Mouse (Mus musculus) hindbrain, embryonic 10.5 days (tissue): ENCODE measurements around the gene Glipr2. TPM values are rescaled to one million over a fixed set of nuclear protein-coding genes. Genes with fewer than 3 reads are reported as not detected.

ENCODE experiments used
- DNase-seq: peaks from one replicate; pipeline ENCODE4 v3.0.0-alpha.2; 2017; ENCODE audit warnings: low spot score
- H3K27ac ChIP-seq: fragments of 300-500 bp; sonication (generic); 2 replicates; pipeline ENCODE4 v1.5.1; 2016; ENCODE audit warnings: mild to moderate bottlenecking, moderate library complexity
- H3K27me3 ChIP-seq: fragments of 300-500 bp; sonication (generic); 2 replicates; pipeline ENCODE4 v1.6.1; 2016; ENCODE audit warnings: mild to moderate bottlenecking; ENCODE audit not compliant: poor library complexity, insufficient read depth, severe bottlenecking
- H3K36me3 ChIP-seq: fragments of 300-500 bp; sonication (generic); 2 replicates; pipeline ENCODE4 v1.6.1; 2016; ENCODE audit warnings: mild to moderate bottlenecking, moderate library complexity
- H3K4me1 ChIP-seq: fragments of 300-500 bp; sonication (generic); replicated peaks from 2 replicates; pipeline ENCODE4 v1.6.1; 2016; ENCODE audit warnings: mild to moderate bottlenecking
- H3K4me3 ChIP-seq: fragments of 300-500 bp; sonication (generic); 2 replicates; pipeline ENCODE4 v1.5.1; 2016; ENCODE audit warnings: mild to moderate bottlenecking, moderate library complexity
- H3K9me3 ChIP-seq: fragments of 300-500 bp; sonication (generic); 2 replicates; pipeline ENCODE4 v1.6.1; 2016; ENCODE audit warnings: mild to moderate bottlenecking, moderate library complexity
- WGBS: fragments of 180-500 bp; shearing (Covaris S2); methylation state at CpG from one replicate; pipeline ENCODE4 v1.1.7; 2016; 5-methylcytosine and 5-hydroxymethylcytosine counted together
- polyA plus RNA-seq: library from polyadenylated mRNA; unstranded; fragments of >200 nt; fragmentation: Nextera tagmentation; extraction: Ambion mirVana; gene quantifications from 2 replicates; pipeline ENCODE4 v1.2.1, GENCODE M21; 2016

Glipr2 gene
- polyA plus RNA-seq, 1 experiment from 2014 or later, result 84.9 TPM

GRCm38 (mm10) chr4:43993072-43993471 is 35.9 kb downstream of the Glipr2 start:
- Histone ChIP-seq H3K27me3 (no peaks in the 10 kb centered on the region), H3K4me1 (0 out of 2 replicates have a peak, but pooled peaks cover 3% of the 10 kb centered on the region), H3K36me3 (no peaks in the 10 kb centered on the region), H3K9me3 (no peaks in the 10 kb centered on the region), H3K4me3 (no peak overlapping the region), H3K27ac (no peak overlapping the region)
- DNase-seq, result no peak
- WGBS, result 94% methylated on average over 11 of the region's 11 CpGs

- Histone ChIP-seq H3K27me3 (no peaks in the 10 kb centered on the region), H3K36me3 (no peaks in the 10 kb centered on the region), H3K4me1 (no peaks in the 10 kb centered on the region), H3K9me3 (peaks cover 4% of the 10 kb centered on the region; the same call in 1 of the 2 replicates), H3K27ac (no peak overlapping the region), H3K4me3 (no peak overlapping the region)
- WGBS, result 80% methylated on average over 2 of the region's 2 CpGs
- DNase-seq, result no peak
These were observed 37.1 kb downstream of the Glipr2 start for GRCm38 (mm10) chr4:43994342-43994741.

GRCm38 (mm10) chr4:44003622-44004021 is 46.4 kb downstream of the Glipr2 start:
- Histone ChIP-seq H3K27me3 (no peaks in the 10 kb centered on the region), H3K4me3 (no peak overlapping the region), H3K27ac (no peak overlapping the region), H3K4me1 (no peaks in the 10 kb centered on the region), H3K9me3 (peaks cover 8% of the 10 kb centered on the region), H3K36me3 (no peaks in the 10 kb centered on the region)
- no peak for DNase-seq
- 89% methylated on average over 6 of the region's 6 CpGs for WGBS

GRCm38 (mm10) chr4:44004126-44004525 is 46.9 kb downstream of the Glipr2 start, which contains the start of gene Clta:
TSS of gene Clta (plus strand) at chr4:44004452.
- no peaks in the 10 kb centered on the region for H3K4me1 ChIP-seq
- no peaks in the 10 kb centered on the region for H3K36me3 ChIP-seq
- 90% methylated on average over 5 of the region's 5 CpGs for WGBS
- no peaks in the 10 kb centered on the region for H3K27me3 ChIP-seq
- H3K27ac ChIP-seq, result no peak within 1 kb of the TSS
- no peak for DNase-seq
- H3K4me3 ChIP-seq, result no peak within 1 kb of the TSS
- H3K9me3 ChIP-seq, result peaks cover 4% of the 10 kb centered on the region; the same call in 1 of the 2 replicates

- no peaks in the 10 kb centered on the region for H3K36me3 ChIP-seq
- 73% methylated on average over 3 of the region's 3 CpGs for WGBS
These were observed 47.6 kb downstream of the Glipr2 start for GRCm38 (mm10) chr4:44004623-44005409.

GRCm38 (mm10) chr4:44010176-44010575 is 53.0 kb downstream of the Glipr2 start:
- no peak for DNase-seq
- H3K4me1 ChIP-seq, result peaks cover 20% of the 10 kb centered on the region
- WGBS, result 93% methylated on average over 1 of the region's 1 CpGs
- H3K9me3 ChIP-seq, result peaks cover 4% of the 10 kb centered on the region; the same call in 1 of the 2 replicates
- peaks cover 4% of the 10 kb centered on the region; the same call in 1 of the 2 replicates for H3K36me3 ChIP-seq
- no peak overlapping the region for H3K4me3 ChIP-seq
- H3K27ac ChIP-seq, result no peak overlapping the region
- H3K27me3 ChIP-seq, result no peaks in the 10 kb centered on the region

More at GRCm38 (mm10) chr4:44004623-44005409, 47.6 kb downstream of the Glipr2 start:
- peaks cover 4% of the 10 kb centered on the region; the same call in 1 of the 2 replicates for H3K9me3 ChIP-seq
- no peaks in the 10 kb centered on the region for H3K27me3 ChIP-seq
- H3K27ac ChIP-seq, result no peak overlapping the region
- no peak for DNase-seq
- no peaks in the 10 kb centered on the region for H3K4me1 ChIP-seq
- H3K4me3 ChIP-seq, result no peak overlapping the region

GRCm38 (mm10) chr4:44010893-44011292 is 53.7 kb downstream of the Glipr2 start:
- H3K4me1 ChIP-seq, result peaks cover 20% of the 10 kb centered on the region
- H3K27me3 ChIP-seq, result no peaks in the 10 kb centered on the region
- no peak overlapping the region for H3K27ac ChIP-seq
- H3K9me3 ChIP-seq, result no peaks in the 10 kb centered on the region
- 43% methylated on average over 2 of the region's 2 CpGs for WGBS
- H3K36me3 ChIP-seq, result peaks cover 8% of the 10 kb centered on the region; the same call in 1 of the 2 replicates
- H3K4me3 ChIP-seq, result no peak overlapping the region
- no peak for DNase-seq

GRCm38 (mm10) chr4:44011799-44012198 is 54.6 kb downstream of the Glipr2 start:
- no peaks in the 10 kb centered on the region for H3K27me3 ChIP-seq
- H3K36me3 ChIP-seq, result peaks cover 15% of the 10 kb centered on the region; the same call in 1 of the 2 replicates
- DNase-seq, result no peak
- H3K4me1 ChIP-seq, result peaks cover 20% of the 10 kb centered on the region
- H3K9me3 ChIP-seq, result no peaks in the 10 kb centered on the region
- WGBS, result 79% methylated on average over 3 of the region's 3 CpGs
- H3K27ac ChIP-seq, result peak overlapping the region; percentile 90
- peak overlapping the region; percentile 99 for H3K4me3 ChIP-seq

- peaks cover 20% of the 10 kb centered on the region for H3K4me1 ChIP-seq
- peak overlapping the region; percentile 90 for H3K27ac ChIP-seq
- H3K9me3 ChIP-seq, result no peaks in the 10 kb centered on the region
- H3K4me3 ChIP-seq, result peak overlapping the region; percentile 99
- H3K27me3 ChIP-seq, result no peaks in the 10 kb centered on the region
- WGBS, result under 1% methylated on average over 77 of the region's 77 CpGs
- peak; percentile 94 for DNase-seq
- H3K36me3 ChIP-seq, result peaks cover 23% of the 10 kb centered on the region
These were observed 55.5 kb downstream of the Glipr2 start for GRCm38 (mm10) chr4:44012376-44013367.

- Histone ChIP-seq H3K4me3 (peak overlapping the region; percentile 99), H3K36me3 (peaks cover 28% of the 10 kb centered on the region), H3K4me1 (peaks cover 20% of the 10 kb centered on the region), H3K27ac (peak overlapping the region; percentile 90; the same call in 1 of the 2 replicates), H3K9me3 (no peaks in the 10 kb centered on the region), H3K27me3 (no peaks in the 10 kb centered on the region)
- no peak for DNase-seq
- 33% methylated on average over 11 of the region's 11 CpGs for WGBS
These were observed 56.3 kb downstream of the Glipr2 start for GRCm38 (mm10) chr4:44013391-44014070.

- no peak for DNase-seq
- no peaks in the 10 kb centered on the region for H3K9me3 ChIP-seq
- no peaks in the 10 kb centered on the region for H3K27me3 ChIP-seq
- H3K27ac ChIP-seq, result no peak overlapping the region
- H3K4me3 ChIP-seq, result no peak overlapping the region
- 97% methylated on average over 4 of the region's 4 CpGs for WGBS
- peaks cover 53% of the 10 kb centered on the region for H3K36me3 ChIP-seq
- H3K4me1 ChIP-seq, result peaks cover 20% of the 10 kb centered on the region
These were observed 58.9 kb downstream of the Glipr2 start for GRCm38 (mm10) chr4:44016071-44016470.

GRCm38 (mm10) chr4:44016791-44017190 is 59.6 kb downstream of the Glipr2 start:
- Histone ChIP-seq H3K4me1 (peaks cover 19% of the 10 kb centered on the region), H3K4me3 (no peak overlapping the region), H3K27ac (no peak overlapping the region), H3K27me3 (0 out of 2 replicates have a peak, but pooled peaks cover 3% of the 10 kb centered on the region), H3K9me3 (no peaks in the 10 kb centered on the region), H3K36me3 (peaks cover 61% of the 10 kb centered on the region)
- no peak for DNase-seq
- WGBS, result 94% methylated on average over 12 of the region's 12 CpGs
